Mouse (Mus musculus) hematopoietic stem cell, adult 5-6 weeks (primary cell): ENCODE data around the gene Kiss1. TPM values are rescaled to one million over a fixed set of nuclear protein-coding genes. Genes with fewer than 3 reads are reported as not detected.

Source experiments
- ATAC-seq, 2 experiments: fragments of 125-278 bp in 1 of 2; replicated peaks in 1 of 2; 2 replicates each; pipeline ENCODE4 v1.8.0; 2016 to 2017; ENCODE audit warnings: inconsistent platforms in 2 of 2, mild to moderate bottlenecking in 2 of 2, moderate number of reproducible peaks in 2 of 2, low read depth in 1 of 2, moderate TSS enrichment in 1 of 2; ENCODE audit not compliant: low FRiP score in 2 of 2, poor library complexity in 2 of 2, severe bottlenecking in 2 of 2, insufficient read depth in 1 of 2, low TSS enrichment in 1 of 2
- total RNA-seq: library from RNA; stranded (forward); fragments of 172-1452, 232-1000 nt; gene quantifications from 2 replicates; pipeline ENCODE4 v1.2.3, GENCODE M21; 2017

The Kiss1 gene
- total RNA-seq, 1 experiment from 2014 or later, result not detected

DNA sequence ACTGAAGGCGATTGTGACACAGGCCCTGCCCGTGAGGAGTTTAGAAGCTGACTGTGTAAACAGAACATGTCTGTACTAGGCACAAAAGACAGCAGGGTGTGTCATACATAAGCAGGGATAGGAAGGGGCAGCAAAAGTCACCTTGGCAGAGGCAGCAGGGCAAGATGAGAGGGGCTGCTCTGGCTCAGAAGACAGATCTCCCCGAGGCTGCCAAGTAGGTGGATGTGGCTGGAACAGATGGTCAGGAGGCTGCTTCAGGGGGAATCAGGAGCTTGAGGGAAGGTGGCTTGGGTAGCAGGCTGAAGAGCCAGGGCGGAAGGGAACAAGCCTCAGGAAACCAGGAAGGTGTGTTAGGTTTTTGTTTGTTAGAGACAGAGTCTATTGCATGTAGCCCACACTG lies 48.7 kb downstream of the Kiss1 start:
- no peak for ATAC-seq

GRCm38 (mm10) chr1:133371431-133371830 lies 49.8 kb downstream of the Kiss1 start:
- ATAC-seq, result no peak

DNA sequence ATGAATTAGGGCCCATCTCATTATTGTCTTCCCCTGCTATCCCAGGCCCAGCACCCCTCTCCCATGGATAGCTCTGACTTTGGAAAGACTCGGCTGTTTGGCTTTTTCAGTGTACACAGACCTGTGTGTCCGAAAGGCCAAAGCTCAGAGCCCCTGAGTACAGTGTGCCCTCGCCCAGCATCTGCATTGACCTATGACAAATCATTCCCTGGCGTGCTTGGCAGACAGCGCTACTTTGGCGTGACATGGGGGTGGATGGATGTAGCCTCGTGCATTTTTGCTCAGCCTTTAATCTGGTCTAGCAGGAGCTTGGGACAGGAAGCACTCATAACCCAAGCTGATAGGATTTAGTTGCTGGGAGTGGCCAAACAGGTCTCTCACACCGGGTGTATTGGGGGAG lies 50.4 kb downstream of the Kiss1 start:
- ATAC-seq, result no peak

- ATAC-seq, result no peak
These were observed 54.1 kb downstream of the Kiss1 start for GRCm38 (mm10) chr1:133375696-133376346.

DNA sequence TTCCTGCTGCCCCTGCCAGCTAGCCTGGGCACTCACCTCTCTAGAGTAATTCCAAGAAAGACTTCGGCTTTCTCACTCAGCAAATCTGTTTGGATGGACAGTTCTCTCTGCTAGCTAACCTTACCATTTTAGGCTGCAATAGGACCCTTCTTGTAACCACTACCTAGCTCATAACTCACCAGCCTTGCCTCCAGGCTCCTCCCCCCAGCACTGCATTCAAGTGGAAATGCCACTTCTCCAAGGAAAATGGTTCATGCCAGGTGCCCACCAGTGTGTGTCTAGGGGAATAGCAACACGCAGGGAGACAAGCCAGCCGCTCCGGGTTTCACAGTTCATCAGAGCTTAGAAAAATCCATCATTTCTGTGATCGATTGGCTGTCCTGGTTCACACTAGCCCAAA lies 55.9 kb downstream of the Kiss1 start:
- ATAC-seq, result no peak

Other genes starting within 250 kb of the Kiss1 start
- gene Ppp1r15b, start 190.7 kb upstream of the Kiss1 start, total RNA-seq, result 82.9 and 85.7 TPM in 2 replicates
- gene Plekha6, start 157.7 kb upstream of the Kiss1 start, total RNA-seq, result 4.4 and 7.6 TPM in 2 replicates
- not detected in 2 replicates for gene Golt1a, start 12.1 kb upstream of the Kiss1 start, total RNA-seq
- not detected in 2 replicates for gene Ren1, start 28.6 kb downstream of the Kiss1 start, total RNA-seq
- gene Etnk2, start 41.7 kb downstream of the Kiss1 start, total RNA-seq, result not detected in 2 replicates
- 1.9 and 4.1 TPM in 2 replicates for gene Sox13, start 102.5 kb downstream of the Kiss1 start, total RNA-seq